Comparison of ENCODE assay signal across 18 mouse cellular contexts in the genomic region with DNA sequence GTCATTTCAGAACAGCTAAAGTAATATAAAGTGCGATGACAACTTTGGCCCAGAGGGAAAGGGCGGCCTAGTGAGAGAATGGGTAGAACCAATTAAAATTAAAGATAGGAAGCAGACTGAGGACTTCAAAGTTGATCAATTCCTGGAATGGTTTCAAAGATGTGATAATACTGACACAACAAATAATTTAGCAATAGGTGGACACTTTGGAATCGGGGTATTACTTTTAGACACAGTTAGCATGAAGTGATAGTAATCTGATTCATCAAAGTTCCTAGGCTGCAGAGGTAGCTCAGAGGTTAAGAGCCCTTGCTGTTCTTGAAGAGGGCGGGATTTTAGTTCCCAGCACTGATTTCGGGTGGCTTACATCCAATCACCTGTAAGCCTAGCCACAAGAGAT. TPM values are rescaled to one million over a fixed set of nuclear protein-coding genes. Genes with fewer than 3 reads are reported as not detected.
"Had no signal": no experiment of that assay in that cellular context is flagged by ENCODE, and none has a peak within 500 bp of the region (broad histone marks: within the 10 kb centered on the region; RNA-seq: fewer than 3 reads in every experiment).

No protein-coding gene starts in this region.

- H3K27ac ChIP-seq: neural tube, embryonic 13.5 days; neural tube, embryonic 15.5 days; stomach, embryonic 15.5 days; stomach, postnatal 0 days had no signal

- H3K36me3 ChIP-seq: neural tube, embryonic 13.5 days; neural tube, embryonic 15.5 days; stomach, embryonic 15.5 days had no signal

- H3K27me3 ChIP-seq: neural tube, embryonic 13.5 days; neural tube, embryonic 15.5 days; stomach, embryonic 15.5 days had no signal

- H3K4me2 ChIP-seq: neural tube, embryonic 13.5 days; neural tube, embryonic 15.5 days; stomach, embryonic 15.5 days had no signal

- H3K9me3 ChIP-seq: neural tube, embryonic 13.5 days; neural tube, embryonic 15.5 days; stomach, embryonic 15.5 days had no signal

- H3K4me3 ChIP-seq: neural tube, embryonic 13.5 days; neural tube, embryonic 15.5 days; stomach, embryonic 15.5 days had no signal

- H3K4me1 ChIP-seq: neural tube, embryonic 13.5 days; neural tube, embryonic 15.5 days; stomach, embryonic 15.5 days had no signal

- H3K9ac ChIP-seq: neural tube, embryonic 13.5 days; neural tube, embryonic 15.5 days; stomach, embryonic 15.5 days had no signal

- DNase-seq: retina, postnatal 1 day; right cerebral cortex, adult 18-20 months; right cerebral cortex, postnatal 14 days; right cerebral cortex, postnatal 25 days; right cerebral cortex, postnatal 4 days; spleen, adult 18-20 months; thymus, adult 18-20 months; thymus, adult 2 months; thymus, postnatal 14 days; thymus, postnatal 25 days; thymus, postnatal 36 days; thymus, postnatal 4 days had no signal

RNA-seq across cellular contexts. Expression of gene Kcne1l, which starts 29.4 kb away (rescaled TPM):
- total RNA-seq: neutrophil, adult 5-6 weeks had no signal
- polyA plus RNA-seq: small intestine, adult 2 months had no signal
